Mouse (Mus musculus): ENCODE results near the gene Nsd2. TPM values are rescaled to one million over a fixed set of nuclear protein-coding genes. Genes with fewer than 3 reads are reported as not detected.
"Not testable (repeated sequence)": the region's sequence is repeated elsewhere in the genome, so short reads cannot be mapped to it uniquely, and the experiment has no call there.

Gene Nsd2
- total RNA-seq, 2 experiments from 2014 or later, result 9.1 to 9.4 TPM

DNA sequence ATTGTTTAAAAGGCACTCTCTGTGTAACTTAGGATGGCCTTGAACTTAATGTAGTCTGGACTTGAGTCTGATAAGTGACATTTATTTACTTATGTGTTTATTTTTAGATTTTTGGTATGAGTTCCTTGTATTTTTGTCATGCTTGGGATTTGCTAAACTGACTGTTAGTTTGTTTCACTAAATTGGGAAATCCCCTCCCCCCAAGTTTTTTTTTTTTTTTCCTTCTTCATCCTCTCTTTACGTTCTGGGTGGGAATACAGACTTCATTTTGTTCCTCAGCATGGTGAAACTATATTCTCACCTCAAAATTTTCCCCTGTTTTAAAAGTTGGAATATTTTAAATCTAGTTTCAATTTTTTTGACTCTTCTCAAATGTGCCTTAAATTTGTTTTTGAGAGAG, 20.8 kb downstream of the Nsd2 start:
- DNase-seq, result no peak
- intact Hi-C loops (cut with DNase I), result no loop called here

DNA sequence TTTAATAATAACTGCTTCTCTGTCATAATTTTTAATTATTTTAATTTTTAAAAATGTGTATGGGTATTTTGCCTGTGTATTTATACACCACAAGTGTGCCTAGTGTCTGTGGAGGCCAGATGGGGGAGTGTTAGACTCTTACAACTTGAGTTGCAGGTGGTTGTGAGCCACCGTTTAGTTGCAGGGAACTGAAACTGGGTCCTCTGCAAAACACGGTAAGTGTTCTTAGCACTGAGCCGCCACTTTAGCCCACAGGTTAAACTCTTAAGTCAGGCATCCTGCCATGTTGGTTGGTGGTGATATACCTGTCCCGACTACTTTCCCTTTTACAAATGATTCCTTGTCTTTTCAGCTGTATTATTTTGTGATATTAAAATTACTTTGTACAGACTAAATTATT, 22.0 kb downstream of the Nsd2 start:
- no peak for DNase-seq
- intact Hi-C loops (cut with DNase I), result no loop called here

DNA sequence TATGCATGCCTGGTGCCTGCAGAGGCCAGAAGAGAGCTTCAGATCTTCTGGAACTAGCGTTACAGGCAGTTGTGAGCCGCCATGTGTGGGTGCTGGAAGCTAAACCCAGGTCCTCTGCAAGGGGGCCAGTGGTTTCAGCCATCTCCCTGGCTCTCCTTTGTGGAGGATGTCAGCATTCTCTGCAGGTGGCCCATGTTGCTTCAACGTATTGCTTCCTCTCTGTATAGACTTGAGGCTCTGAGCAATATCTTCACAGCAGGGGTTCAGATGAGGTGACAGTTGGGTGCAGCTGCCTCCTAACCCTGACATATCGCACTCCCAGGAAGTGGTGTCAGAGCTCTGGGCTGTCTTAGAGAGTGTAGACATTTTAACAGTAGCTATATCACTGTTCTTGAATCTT, 30.9 kb downstream of the Nsd2 start:
- intact Hi-C loops (cut with DNase I), result no loop called here
- no peak for DNase-seq

DNA sequence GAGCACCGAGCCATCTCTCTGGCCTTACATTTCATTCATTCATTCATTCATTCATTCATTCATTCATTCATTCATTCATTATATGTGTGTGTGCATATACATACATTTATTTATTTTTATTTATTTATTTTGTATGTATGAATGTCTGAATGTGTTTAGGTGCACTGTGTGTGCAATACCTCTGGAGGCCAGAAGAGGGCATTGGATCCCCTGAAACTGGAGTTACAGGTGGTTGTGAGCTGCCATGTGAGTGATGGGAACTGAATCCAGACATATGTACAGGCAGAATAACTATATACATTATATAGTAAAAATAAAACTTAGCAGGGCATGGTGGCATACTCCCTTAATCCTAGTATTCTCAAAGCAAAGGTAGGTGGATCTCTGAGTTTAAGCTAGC, 32.6 kb downstream of the Nsd2 start:
- intact Hi-C loops (cut with DNase I), result no loop called here
- DNase-seq, result no peak

DNA sequence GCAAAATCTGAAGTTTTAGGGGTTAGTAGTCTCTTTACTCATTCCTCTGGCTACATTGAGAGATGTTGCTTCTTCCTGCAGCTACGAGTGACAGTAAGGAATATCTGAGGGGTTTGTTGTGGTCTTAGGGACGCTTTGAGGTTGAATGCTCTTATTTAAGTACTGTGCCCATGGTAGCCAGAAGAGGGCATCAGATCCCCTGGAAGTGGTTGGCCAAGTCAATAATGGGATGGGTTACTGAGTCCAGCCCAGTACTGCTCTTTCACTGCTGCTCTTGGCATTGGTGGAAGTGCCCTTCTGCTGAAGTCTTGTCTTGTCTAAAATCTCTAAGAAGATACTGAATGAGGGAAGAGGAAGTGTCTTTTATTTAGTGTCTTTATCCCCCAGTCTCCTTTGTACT, 33.5 kb downstream of the Nsd2 start:
- no peak for DNase-seq
- intact Hi-C loops (cut with DNase I), result no loop called here

DNA sequence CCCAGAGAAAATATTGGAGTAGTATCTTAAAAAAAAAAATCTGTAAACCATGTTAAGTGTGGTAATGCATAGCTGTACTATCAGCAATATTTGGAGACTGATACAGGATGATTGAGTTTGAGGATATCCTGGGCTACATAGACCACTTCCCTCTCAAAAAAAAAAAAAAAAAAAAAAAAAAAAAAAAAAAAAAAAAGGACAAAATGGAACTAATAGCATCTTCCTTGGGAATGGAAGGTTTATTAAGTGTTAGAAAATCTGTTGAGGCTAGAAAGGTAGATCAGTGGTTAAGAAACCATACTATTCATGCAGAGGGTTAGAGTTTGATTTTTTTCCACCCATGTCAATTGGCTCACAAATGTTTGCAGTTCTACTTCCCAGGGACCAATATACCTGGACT, 37.2 kb downstream of the Nsd2 start:
- no peak for DNase-seq
- intact Hi-C loops (cut with DNase I), result no loop called here

DNA sequence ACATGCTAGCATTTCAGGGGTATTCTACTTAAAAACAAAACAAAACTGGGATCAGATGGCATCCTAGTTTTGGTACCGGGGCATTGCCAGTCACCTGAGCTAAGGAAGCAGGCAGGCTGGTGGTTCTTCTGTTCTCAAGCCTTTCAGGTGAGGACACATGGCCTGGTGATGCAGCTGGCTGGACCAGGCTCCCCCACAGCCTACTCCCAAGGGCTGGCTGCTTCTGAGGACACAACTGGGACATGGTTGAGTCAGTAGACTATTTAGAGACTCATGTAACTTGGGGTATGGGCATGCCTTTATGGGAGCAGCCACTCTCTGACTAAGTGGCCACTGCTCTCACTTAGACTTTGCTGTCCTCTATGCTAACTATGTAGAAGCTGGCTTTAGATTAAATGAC, 54.9 kb downstream of the Nsd2 start:
- intact Hi-C loops (cut with DNase I), result no loop called here

DNA sequence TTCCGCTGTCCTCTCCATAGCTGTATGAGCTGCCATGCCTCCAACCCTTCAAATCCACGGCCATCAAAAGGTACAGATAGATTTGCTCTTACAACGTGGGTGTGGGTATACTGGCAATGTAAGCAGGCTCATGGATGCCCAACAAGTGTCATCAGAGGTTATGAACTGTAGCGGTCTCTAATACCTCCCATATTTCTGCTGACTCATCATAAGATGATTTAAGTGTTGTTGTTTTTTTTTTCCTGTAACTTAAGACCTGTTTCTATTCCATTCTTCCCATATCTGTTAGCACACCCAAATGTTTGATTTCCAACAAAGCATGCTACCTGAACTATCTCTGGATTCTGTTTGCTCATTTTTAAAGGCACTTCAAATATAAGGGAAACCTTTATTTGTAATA, 60.6 kb downstream of the Nsd2 start:
- intact Hi-C loops (cut with DNase I), result no loop called here
- DNase-seq, result no peak

More for the DNA sequence above, 54.9 kb downstream of the Nsd2 start:
- no peak for DNase-seq

DNA sequence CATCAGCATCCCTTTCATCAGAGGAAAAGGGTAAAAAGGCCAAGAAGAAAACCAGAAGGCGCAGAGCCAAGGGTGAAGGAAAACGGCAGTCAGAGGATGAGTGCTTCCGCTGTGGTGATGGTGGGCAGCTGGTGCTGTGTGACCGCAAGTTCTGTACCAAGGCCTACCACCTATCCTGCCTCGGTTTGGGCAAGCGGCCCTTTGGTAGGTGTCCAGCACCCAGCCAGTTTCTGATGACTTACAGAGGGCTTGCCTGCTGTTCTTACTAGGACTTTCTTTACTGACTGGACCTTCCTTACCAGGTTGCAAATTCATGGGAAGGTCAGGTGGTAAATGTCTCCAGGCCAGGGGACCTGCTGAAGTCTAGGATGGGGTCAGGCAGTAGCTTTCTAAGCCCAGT, 72.9 kb downstream of the Nsd2 start:
- intact Hi-C loops (cut with DNase I), result no loop called here
- DNase-seq, result no peak

DNA sequence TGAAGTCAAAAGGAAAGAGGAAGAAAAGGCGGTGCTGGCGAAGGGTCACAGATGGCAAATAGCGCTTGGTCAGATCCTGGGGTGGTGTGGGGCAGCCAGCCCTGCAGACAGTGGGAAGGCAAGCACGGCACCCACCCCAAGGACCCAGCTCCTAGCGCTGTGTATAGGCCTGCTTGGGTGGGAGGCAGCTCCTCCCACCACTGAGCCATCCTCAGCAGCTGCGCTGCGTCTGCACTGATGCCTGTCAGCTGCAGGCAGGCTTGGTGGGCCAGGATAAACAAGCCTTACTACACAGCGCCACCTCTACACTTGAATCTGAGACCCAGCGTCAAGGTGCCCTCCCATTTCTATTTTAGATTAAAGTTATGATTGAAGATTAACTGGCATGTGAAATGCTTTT, 74.6 kb downstream of the Nsd2 start:
- DNase-seq, result no peak
- intact Hi-C loops (cut with DNase I), result no loop called here

DNA sequence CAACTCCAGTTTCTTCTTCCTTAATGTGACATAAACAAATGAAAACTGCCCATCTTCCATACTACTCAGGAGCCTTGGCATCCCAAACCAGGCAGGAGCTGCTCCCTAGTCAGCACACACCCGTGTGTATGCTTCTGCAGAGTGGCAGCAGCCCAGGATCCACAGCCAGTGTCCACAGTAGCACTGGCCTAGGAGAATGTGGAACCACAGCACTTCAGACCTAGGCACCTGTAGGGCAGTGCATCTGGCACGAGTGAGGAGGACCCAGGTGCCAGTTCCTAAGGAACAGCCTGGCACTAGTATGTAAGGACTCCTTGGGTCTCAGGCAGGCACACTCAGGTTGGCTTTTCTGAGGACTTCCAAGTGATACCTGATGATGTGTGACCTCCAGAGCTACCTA, 76.6 kb downstream of the Nsd2 start:
- DNase-seq, result no peak
- intact Hi-C loops (cut with DNase I), result no loop called here

DNA sequence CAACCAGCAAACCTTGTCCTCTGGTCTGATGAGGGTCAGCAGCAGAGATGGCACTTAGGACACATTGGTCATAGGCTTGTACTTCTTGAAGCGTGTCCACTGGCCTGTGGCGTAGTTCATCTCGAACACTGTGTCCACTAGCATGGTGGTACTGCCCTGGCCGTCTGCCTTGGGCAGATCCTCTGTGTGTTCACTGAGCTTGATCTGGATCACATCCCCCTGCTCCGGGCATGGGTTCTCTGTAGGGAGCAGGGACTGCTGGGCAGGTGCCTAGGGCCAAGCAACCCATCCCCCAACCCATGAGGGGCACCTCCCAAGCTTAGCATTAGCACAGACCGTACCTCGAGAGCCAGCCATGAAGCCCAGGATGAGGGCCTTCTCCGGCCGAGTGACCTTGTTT, 78.1 kb downstream of the Nsd2 start:
- DNase-seq, result no peak
- intact Hi-C loops (cut with DNase I), result no loop called here

DNA sequence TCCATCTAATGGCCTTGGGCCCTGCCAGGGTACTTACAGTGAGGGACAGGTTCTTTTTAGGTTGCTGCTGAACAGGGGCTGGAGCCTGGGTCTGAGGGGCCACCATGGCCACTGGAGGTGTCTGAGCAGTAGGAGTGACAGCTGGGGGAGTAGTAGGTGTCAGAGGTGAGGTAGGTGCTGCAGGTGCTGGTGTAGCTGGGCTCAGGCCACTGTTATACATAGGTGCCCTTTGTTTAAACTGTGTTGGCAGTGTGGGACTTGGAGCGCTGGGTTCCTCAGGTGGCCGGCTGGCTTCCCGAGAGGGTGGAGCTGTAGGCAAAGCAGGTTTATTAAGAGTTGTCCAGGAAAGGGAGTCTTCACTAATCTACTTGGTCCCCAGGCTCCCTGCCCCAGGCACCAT, 78.7 kb downstream of the Nsd2 start:
- DNase-seq, result no peak
- intact Hi-C loops (cut with DNase I), result no loop called here

DNA sequence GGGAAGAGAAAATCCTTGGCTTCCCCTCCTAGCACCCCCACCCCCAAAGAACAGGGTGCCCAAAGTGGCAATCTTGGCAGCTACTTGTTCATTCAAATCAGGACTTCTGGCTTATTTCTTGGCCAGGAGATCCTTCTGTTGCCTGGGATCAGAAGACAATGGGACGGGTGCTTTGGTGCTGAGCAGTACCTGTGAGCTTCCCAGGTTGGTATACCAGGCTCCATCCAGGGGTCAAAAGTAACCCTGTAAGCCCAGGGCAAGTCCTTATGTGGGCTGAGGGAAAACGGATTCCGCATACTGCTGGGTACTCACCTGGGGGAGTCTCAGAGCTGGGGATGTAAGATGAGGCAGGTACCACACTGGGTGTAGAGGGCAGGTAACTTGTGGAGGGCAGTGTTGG, 79.6 kb downstream of the Nsd2 start:
- no peak for DNase-seq
- intact Hi-C loops (cut with DNase I), result no loop called here

DNA sequence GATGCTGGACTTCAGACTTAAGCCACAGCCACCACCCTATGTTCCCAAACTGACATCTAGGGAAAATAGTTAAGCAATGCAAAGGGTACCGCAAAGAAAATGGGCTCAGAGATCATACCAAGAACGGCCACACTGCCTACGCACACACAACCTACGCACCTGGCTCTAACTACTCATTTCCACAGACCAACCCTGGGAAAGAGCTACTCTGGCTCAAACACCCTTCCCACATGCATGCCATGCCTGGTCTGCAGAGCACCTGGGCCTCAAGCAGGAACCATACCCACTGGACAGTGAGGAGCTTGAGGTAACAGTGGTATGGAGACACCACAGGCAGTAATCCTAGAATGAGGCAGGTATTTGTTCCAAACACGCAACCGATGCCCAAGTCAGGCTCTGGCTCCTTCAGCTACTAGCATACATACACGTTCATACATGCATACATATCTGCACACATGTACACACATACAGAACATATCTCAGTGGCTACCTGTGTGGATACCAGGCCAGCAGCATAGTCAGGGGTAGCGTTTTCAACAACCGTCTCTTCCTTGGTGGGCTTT, 80.3 kb downstream of the Nsd2 start:
- no peak for DNase-seq
- intact Hi-C loops (cut with DNase I), result no loop called here

DNA sequence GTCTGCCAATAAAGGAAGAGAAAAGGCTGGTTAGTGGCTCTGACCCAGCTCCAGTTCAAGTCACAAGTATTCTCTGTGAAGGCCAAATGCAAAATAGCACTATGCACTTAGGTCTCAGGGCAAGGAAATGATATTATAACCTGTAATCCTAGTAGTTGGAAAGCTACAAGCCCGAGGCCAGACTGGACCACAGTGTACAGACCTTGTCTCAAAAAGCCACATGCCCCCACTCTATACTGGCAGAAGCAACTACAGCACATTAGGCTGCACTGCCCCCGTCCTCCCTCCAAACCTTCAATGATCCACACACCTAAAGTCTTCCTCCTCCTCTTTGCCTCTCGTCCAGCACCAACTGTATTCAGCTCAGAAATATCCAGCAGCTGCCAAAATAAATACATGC, 80.8 kb downstream of the Nsd2 start:
- intact Hi-C loops (cut with DNase I), result no loop called here
- no peak for DNase-seq

DNA sequence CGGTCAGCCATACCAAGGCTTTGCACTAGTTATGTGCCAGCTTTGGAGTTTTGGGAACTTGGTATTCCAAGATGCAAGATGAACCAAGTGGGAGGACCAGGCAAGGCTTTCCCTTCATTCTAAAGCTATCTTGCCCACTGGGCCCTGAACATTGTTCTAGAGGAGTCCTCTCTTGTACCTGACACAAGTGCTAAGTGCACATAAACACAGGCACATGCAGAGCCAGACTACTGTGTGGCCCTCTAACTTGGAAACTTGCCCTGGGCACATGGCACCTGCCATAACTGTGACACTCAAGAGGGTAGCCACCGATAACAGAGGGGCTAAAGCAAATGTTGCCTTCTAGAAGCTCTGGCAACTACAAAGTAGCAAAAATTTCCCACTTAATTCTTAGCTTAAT, 82.2 kb downstream of the Nsd2 start:
- DNase-seq, result no peak
- intact Hi-C loops (cut with DNase I), result no loop called here

DNA sequence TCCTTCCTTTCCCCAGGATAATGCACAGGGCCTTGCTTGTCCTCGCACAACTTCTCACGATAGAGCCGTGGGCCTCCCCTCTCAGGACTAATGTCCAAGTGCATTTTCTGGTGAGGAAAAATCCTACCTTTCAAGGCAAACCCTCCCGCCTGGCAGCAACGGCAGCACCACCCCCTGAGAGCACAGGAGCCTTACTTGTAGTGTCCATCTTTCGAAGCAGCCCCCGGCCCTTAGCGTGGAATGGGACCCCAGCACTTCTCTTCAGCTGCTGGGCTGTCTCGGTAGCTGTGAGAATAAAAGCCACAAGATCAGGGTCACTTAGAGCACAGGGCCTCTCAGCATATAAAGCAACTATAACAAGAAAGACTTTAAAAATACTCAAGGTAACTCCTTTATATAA, 82.7 kb downstream of the Nsd2 start:
- intact Hi-C loops (cut with DNase I), result no loop called here
- no peak for DNase-seq

DNA sequence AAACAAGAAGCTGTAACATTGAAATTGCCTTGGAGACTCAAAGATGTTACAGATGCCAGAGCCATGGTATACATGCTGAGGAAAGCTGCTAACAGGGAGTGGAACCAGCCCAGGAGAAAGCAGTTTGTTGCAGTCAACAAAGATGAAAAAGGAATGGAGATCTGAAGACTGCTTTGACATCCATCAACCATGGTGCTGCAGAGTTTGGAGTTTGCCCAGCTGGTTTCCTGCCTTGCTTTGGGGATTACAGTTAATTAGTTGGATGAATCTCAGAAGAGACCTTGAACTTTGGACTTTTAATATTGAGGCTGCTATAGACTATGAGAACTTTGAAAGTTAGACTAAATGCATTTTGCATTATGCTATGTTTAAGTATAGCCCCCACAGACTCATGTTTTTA, 94.5 kb downstream of the Nsd2 start:
- intact Hi-C loops (cut with DNase I); DNase-seq: not testable (repeated sequence)

DNA sequence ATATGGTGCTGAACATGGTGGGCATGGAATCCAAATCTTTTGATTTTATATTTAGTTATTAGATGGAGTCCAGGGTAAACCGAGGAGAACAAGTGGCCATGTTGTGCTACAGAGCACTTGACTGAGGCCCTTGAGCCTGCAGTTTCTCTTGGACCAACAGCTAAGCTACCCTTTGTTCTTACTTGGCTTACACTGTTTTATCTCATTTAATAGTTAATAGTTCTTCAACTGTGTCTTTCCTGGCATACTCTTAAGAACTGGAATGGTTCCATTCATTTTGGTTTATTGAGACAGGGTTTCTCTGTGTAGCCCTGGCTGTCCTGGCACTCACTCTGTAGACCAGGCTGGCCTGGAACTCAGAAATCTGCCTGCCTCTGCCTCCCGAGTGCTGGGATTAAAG, 96.1 kb downstream of the Nsd2 start:
- intact Hi-C loops (cut with DNase I); DNase-seq: not testable (repeated sequence)

DNA sequence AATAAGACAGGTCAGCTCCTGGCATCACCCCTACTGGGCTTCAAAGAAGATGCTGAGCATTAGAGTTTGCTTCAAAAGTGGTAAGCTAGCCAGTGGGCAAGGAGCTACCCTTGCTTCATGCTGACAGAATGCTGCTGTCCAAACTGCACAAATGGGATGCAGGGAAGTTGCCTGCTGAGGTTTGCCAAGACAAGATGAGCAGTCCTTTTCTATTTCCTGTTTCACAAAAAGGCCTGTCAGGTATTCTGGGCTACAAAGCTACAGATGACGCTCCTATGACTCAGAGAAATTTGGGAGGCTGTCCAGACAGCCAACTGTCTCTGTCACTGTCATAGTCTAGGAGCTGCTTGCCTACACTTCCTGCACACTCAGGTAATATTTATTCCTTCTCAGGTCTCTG, 98.9 kb downstream of the Nsd2 start:
- intact Hi-C loops (cut with DNase I), result no loop called here
- DNase-seq, result no peak

DNA sequence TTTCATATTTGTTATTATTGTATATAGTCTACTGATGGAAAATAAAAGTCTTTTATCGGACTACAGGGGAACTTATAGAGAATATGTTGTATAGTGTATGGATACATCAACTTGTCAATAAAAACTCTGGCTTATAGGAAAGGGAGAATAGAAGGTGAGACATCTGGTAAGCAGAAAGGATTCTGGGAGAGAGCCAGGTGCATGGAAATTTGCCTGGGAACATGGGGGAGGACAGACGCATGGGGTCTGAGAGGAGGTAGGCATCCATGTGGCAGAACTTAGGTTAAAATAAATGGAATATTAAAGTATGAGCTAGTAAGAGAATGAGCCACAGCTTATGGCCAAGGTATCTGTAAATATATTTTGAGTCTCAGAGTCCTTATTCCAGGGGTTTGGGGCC, 99.5 kb downstream of the Nsd2 start:
- intact Hi-C loops (cut with DNase I), result no loop called here
- no peak for DNase-seq

DNA sequence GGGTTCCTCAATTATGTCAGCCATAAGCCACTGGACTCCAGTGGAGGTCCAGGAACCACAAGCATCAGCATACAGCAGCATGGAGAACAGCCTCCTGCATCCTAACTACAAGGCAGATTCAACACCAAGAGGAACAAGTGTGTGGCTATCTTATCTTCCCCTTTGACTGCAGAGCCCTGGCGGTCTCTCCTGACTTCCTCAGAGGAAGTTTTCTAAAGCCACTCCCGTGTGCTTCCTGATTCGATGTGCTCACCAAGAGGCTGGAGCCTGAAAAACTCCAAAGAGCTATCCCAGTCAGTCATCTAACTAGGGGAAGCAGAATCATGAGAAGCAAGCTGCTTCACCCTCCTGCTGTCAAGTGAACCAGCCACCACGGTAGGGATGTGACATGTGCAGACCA, 100.4 kb downstream of the Nsd2 start:
- no peak for DNase-seq
- intact Hi-C loops (cut with DNase I), result no loop called here

Measured in gastrocnemius, postnatal 36 days (tissue).